Mouse (Mus musculus): ENCODE measurements at regions not wholly inside any gene's neighbourhood (a gene's known extent, or its start where the extent isn't known, plus 50 kb on each side); places are given as distances from the start of the nearest gene placed in this dataset.
A peak's percentile ranks its signal among the peaks of the same experiment; 100 is the strongest.

- TF ChIP-seq POLR2A (IDR thresholded peaks at IDR 0.05; ENCODE audit: borderline replicate concordance, extremely low read depth, insufficient read depth, insufficient read length, poor library complexity, severe bottlenecking) (no peak), CTCF (IDR thresholded peaks at IDR 0.05; ENCODE audit: borderline replicate concordance, extremely low read depth, insufficient read depth, insufficient read length) (no peak)
- DNase-seq (ENCODE audit: low read depth): no peak
These were observed 83.1 kb upstream of the Csf3r start for GRCm38 (mm10) chr4:125941266-125941665.

GRCm38 (mm10) chr4:125941916-125942315, 82.4 kb upstream of the Csf3r start:
- TF ChIP-seq POLR2A (IDR thresholded peaks at IDR 0.05; ENCODE audit: borderline replicate concordance, extremely low read depth, insufficient read depth, insufficient read length, poor library complexity, severe bottlenecking) (no peak), CTCF (IDR thresholded peaks at IDR 0.05; ENCODE audit: borderline replicate concordance, extremely low read depth, insufficient read depth, insufficient read length) (peak; percentile 80)
- peak; percentile 74 for DNase-seq (ENCODE audit: low read depth)

- peak; percentile 69 for DNase-seq (ENCODE audit: low read depth)
- no peak for TF ChIP-seq CTCF (IDR thresholded peaks at IDR 0.05; ENCODE audit: borderline replicate concordance, extremely low read depth, insufficient read depth, insufficient read length)
- TF ChIP-seq POLR2A (IDR thresholded peaks at IDR 0.05; ENCODE audit: borderline replicate concordance, extremely low read depth, insufficient read depth, insufficient read length, poor library complexity, severe bottlenecking): no peak
These were observed 79.3 kb upstream of the Csf3r start for GRCm38 (mm10) chr4:125945062-125945461.

GRCm38 (mm10) chr4:125959426-125959825, 64.9 kb upstream of the Csf3r start:
- TF ChIP-seq POLR2A (IDR thresholded peaks at IDR 0.05; ENCODE audit: borderline replicate concordance, extremely low read depth, insufficient read depth, insufficient read length, poor library complexity, severe bottlenecking) (no peak), CTCF (IDR thresholded peaks at IDR 0.05; ENCODE audit: borderline replicate concordance, extremely low read depth, insufficient read depth, insufficient read length) (no peak)

GRCm38 (mm10) chr4:125960704-125961279, 63.6 kb upstream of the Csf3r start:
- DNase-seq (ENCODE audit: low read depth): no peak
- TF ChIP-seq POLR2A (IDR thresholded peaks at IDR 0.05; ENCODE audit: borderline replicate concordance, extremely low read depth, insufficient read depth, insufficient read length, poor library complexity, severe bottlenecking): no peak
- no peak for TF ChIP-seq CTCF (IDR thresholded peaks at IDR 0.05; ENCODE audit: borderline replicate concordance, extremely low read depth, insufficient read depth, insufficient read length)

More at GRCm38 (mm10) chr4:125959426-125959825, 64.9 kb upstream of the Csf3r start:
- no peak for DNase-seq (ENCODE audit: low read depth)

GRCm38 (mm10) chr4:125962677-125963076, 61.7 kb upstream of the Csf3r start:
- DNase-seq (ENCODE audit: low read depth): peak; percentile 81
- TF ChIP-seq POLR2A (IDR thresholded peaks at IDR 0.05; ENCODE audit: borderline replicate concordance, extremely low read depth, insufficient read depth, insufficient read length, poor library complexity, severe bottlenecking): no peak
- TF ChIP-seq CTCF (IDR thresholded peaks at IDR 0.05; ENCODE audit: borderline replicate concordance, extremely low read depth, insufficient read depth, insufficient read length): peak; percentile 94
